Mouse (Mus musculus) adrenal gland, adult (tissue): ENCODE results near the gene Fgg.

ENCODE experiments used
- DNase-seq, 2 experiments: peaks; one replicate each; pipeline ENCODE4 v3.0.0; 2022 to 2023; ENCODE audit warnings: low spot score in 1 of 2; ENCODE audit not compliant: inconsistent age in 2 of 2

The Fgg gene

DNA sequence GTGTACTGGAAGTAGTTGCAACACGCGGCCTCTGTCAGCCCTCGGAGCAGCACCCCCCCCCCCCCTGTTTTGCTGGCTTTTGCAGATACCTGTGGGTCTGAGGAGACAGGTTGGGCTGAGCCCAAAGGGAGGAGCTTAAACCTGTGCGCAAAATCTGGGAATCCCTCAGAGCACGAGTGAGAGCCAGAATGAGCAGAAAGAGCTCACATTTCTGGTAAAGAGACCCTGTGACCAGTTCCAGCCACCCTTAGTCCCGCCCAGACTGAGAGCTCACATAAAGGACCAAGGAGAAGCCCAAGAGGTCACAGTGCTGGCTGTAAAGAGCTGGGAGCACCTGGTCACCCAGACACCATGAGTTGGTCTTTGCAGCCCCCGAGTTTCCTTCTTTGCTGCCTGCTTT is at the start of gene Fgg:
Gene Fgg, plus strand, starts transcription at position 168 of the 400 bp plus-strand sequence.
- DNase-seq = no peak

GRCm38 (mm10) chr3:82971046-82971445 is 36.5 kb upstream of the Fgg start:
- no peak for DNase-seq

DNA sequence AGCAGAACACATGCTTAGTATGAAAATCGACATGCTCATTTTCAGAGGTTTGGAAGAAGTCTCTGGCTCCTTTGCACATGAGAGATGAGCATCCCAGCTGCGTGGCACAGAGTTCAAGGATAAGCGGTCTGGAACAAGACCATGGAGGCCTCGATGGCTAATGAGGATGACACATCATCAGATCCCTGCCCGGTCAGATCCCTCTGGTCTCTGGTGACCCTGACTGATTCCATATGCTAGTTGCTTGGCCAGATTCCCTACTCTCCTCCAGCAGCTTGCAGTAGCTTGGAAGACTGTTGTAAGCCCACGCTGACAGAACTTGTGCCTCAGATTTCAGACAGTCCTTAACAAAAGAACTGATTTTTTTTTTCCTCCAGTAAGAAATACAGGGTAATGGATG is 26.7 kb upstream of the Fgg start:
- DNase-seq = peak; percentile 51 to 66

- no peak for DNase-seq
Observed at GRCm38 (mm10) chr3:82981861-82982260, 25.7 kb upstream of the Fgg start.

DNA sequence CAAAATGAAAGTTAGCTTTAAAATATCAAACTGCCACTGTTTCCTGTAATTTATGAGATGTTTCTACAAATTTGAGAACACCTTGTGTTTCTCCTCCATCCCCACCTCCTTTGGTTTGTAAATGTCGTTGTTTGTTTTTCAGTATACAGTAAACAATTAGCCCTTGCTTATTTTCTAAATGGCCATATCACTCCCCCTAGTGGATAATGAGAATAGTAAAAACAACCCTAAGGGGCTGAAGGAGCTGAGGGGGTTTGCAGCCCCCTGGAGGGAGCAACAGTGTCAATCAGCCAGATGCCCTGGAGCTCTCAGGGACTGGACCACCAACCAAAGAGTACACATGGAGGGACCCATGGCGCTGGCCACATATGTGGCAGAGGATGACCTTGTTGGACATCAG is 22.7 kb upstream of the Fgg start:
- DNase-seq = no peak

- DNase-seq = no peak
Observed at GRCm38 (mm10) chr3:82991963-82992362, 15.6 kb upstream of the Fgg start.

DNA sequence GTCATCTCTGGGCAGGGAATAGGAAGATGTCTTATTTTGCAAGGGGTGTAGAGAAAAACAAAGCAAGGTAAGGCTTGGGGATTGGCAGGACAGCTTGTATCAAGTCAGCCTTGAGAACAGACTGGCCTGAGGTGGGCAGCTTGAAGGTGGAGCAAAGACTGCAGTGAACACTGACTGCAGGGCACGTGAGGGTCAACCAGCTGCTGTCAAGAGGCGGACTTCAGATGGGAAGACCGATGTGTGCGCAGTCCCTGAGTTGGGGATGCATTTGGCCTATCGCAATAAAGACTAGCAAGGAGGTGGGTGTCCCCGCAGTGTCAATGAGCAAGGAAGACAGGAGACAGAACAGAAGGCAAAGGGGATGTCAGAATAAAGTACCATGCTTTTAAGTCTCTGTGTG is 14.6 kb upstream of the Fgg start:
- no peak for DNase-seq

- DNase-seq = peak; percentile 27 to 67
Observed at GRCm38 (mm10) chr3:82995368-82995767, 12.2 kb upstream of the Fgg start.

DNA sequence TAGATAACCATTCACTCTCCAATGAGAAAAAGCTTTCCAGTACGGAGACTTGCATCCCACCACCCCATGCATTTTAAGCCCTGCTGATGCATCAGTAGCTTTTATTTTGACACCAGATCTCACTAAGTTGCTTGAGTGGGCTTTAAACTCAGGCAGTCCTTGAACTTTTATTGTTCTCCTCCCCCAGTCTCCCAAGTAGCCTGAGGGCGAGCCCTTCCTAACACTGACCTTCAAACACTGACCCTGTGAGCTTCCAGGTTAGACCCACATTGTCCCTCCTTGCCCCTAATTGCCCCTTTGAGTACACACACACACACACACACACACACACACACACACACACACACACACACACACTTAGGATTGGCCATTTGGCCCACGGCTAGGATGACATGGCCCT is 10.9 kb upstream of the Fgg start:
- DNase-seq = no peak

DNA sequence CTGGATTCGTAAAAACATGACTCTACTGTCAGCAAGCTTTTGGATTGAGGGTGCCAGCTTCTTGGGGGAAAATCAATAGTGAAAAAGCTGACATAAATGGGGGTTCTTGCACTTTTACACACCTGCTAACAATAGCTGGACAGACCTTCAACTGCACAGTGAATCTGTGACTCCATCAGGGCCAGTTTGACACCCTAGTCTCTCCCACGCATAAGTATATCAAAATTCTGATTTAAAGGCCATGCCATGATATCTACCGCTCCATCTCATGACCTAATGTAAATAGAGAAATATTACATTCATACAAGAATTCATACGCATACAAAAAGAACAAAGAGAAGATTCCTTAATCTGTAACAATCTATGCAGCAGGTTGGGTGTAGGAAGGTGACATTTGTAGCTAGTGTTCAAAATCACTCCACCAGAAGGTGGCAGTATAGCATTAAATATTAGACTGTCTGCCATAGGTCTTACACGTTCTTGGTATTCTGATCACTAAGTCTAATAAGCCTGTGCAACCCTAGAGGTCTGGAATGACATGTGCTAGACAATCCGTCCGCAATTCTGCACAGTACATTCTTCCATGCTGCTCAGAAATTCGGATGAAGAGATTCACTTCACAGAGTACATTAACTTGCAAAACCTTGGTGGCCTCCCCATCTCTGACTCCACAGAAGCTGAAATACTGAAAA is 8.6 kb upstream of the Fgg start:
- peak; percentile 7 to 87 for DNase-seq

- DNase-seq = no peak
Observed at GRCm38 (mm10) chr3:82999995-83000394, 7.5 kb upstream of the Fgg start.

- DNase-seq = peak; percentile 11 to 71
Observed at GRCm38 (mm10) chr3:83002191-83002590, 5.3 kb upstream of the Fgg start.

DNA sequence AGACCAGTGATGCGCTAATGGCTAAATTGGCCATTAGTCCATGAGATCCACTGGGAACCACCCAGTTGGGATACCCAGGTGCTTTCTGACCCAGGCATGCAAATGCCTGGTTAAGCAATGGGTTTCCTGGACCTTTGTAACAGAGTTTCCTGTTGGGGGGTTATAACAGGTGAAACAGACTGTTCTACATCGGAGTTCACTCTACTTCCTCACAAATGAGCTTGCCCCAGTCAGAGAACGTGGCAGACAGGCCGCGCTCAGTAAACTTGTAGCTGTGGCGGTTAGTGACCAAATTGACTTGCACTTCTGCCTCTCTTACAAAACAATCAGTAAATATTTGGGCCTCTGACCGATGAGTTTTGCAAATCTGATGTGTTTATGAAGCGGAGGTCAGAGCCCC is 4.5 kb upstream of the Fgg start:
- no peak for DNase-seq

DNA sequence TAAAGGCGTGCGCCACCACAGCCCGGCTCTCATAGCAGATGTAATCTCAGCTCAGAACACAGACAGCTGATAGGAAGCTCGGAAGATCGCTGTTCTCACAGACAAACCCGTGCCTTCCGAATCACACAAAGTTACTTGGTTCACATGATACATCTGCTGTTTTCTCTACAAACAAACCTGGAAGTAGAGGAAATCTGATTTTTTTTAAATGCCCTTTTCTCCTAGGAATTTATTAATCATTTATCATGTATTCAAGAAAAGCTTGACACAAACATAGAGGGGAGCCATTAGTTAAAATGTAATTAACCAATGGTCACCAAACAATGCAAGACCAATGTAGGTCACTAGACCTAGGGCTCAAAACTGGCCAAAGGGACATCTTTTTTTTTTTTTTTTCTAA is 2.7 kb upstream of the Fgg start:
- DNase-seq = no peak

DNA sequence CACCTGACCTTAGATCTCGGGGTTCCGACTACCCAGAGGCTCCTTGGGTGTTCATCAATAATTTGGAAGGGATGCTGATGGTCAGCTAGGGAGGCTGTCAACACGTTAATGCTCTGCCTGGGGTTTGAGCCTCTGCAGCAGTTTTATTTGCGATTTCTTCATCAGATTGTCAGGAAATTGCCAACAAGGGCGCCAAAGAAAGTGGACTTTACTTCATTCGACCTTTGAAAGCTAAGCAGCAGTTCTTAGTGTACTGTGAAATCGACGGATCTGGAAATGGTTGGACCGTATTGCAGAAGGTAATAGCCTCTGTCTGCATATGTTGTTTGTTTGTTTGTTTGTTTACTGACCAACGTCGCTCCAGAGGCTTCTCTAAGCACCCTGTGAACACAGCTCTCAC is 2.8 kb downstream of the Fgg start:
- DNase-seq = no peak

DNA sequence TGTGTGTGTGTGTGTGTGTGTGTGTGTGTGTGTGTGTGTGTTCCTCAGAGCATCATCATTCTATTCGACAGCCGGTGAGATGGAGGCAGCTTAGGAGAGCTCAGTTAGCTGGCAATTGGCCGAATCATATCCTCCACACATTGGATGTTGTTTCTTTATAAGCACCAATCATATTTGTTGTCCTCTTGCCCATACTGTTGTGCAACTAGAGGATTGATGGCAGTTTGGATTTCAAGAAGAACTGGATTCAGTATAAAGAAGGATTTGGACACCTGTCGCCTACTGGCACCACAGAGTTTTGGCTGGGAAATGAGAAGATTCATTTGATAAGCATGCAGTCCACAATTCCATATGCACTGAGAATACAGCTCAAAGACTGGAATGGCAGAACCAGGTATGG is 3.6 kb downstream of the Fgg start:
- DNase-seq = no peak

DNA sequence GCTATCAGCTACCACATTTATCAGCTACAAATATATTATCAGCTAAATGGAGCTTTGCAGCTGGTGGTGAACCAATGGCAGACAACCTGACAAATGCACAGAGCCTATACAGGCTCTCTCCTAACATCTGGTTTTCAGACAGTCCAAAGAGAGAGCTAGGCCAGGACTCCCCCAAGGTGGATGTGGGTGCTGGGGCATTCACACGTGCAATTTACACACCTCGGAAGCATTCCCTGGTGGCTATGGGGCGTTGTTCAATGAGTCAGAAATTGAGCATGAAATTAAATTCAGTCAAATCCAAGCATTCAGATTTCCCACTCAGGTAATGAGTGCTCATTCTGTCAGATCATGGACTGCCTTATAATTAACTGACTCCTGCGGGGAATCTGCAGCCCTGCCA is 4.0 kb downstream of the Fgg start:
- no peak for DNase-seq

GRCm38 (mm10) chr3:83012636-83013035 is 5.1 kb downstream of the Fgg start:
- no peak for DNase-seq

DNA sequence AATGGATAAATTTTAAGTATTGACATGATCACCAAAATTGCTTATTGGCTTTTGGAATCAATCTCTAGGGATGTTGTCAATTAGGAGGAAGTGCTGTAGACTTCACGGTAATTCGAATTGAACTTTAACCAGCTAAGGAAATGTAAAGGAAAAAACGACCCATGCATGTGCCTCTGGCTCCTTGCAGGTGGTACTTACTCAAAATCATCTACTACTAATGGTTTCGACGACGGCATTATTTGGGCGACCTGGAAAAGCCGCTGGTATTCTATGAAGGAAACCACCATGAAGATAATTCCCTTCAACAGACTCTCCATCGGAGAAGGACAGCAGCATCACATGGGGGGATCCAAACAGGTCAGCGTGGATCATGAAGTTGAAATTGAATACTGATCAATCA is 6.4 kb downstream of the Fgg start:
- DNase-seq = no peak

GRCm38 (mm10) chr3:83016236-83016635 is 8.7 kb downstream of the Fgg start:
- no peak for DNase-seq

DNA sequence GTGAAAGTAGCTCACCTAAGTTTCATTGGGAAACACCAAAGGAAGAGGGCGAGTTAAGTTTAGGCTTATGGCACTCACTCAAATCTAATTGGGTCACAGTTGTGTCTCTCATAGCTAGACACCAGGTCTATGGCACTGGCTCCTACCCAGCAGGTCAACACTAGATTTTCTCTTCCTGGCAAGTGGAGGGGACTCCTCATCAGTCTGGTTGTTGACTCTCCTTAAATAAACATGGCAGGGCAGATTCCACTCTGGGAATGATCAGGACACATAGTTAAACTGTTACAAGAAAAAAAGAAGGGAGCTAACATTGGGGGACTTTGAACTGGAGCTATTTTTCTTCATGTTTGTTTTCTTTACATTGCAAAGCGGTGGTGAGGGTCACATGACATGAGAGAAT is 12.9 kb downstream of the Fgg start:
- no peak for DNase-seq

- DNase-seq = no peak
Observed at GRCm38 (mm10) chr3:83021176-83021575, 13.7 kb downstream of the Fgg start.

GRCm38 (mm10) chr3:83025036-83025435 is 17.5 kb downstream of the Fgg start:
- no peak for DNase-seq
